Mouse (Mus musculus): ENCODE results near the gene Efl1.

DNA sequence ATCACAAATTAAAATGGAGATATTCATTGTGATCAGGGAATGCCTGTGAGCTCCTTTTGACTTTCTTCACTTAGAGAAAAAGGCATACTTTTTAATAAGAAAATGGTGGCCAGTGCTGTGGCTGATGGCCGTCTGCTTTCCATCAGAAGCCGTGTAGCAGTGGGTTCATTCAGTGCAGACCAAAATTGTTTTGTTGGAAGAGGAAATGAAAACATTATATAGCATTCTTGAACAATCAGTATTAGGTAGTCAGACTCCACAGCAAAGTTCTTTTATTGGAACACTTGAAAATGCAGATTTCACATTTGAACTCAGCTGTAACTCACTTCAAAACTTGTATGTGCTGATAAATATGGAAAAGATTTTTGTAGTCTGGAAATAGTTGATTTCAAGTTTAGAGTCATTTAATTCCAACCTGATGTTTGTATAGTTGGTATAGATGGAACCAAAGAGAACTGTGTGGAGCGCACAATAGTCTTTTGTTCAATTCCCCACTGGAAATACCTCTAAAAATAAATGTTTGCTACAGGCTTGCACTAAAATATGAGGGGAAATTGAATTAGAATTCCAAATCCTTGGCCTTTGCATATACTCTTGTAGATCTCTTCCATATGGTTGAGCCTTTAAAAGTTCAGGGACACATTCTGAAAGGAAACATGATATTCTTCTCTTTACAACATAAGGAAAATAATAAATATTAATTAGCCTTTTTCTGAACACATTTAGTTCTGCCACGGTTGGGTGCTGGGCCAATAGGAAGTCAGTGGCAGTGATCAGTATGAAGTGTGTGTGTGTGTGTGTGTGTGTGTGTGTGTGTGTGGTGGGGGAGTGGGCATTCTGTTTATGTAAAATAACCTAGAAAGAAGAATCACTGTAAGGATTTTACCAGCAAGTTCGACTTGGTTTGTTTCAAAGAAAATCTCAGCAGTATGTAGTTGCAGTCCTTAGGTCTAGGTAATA lies 54.2 kb downstream of the Efl1 start:
- TF ChIP-seq POLR2A (IDR thresholded peaks at IDR 0.05; ENCODE audit: insufficient read depth, low read depth, low read length) (no peak), CTCF (IDR thresholded peaks at IDR 0.05; ENCODE audit: insufficient read depth, low read depth, low read length) (no peak)
